Mouse (Mus musculus) embryonic facial prominence, embryonic 15.5 days (tissue): ENCODE data around the gene Wdr72. TPM values are rescaled to one million over a fixed set of nuclear protein-coding genes. Genes with fewer than 3 reads are reported as not detected.

Experiments
- ATAC-seq: fragments of 200-750 bp; cut with Nextera tagmentation; 2 replicates; pipeline ENCODE4 v1.8.0; 2017; ENCODE audit warnings: low read depth, moderate TSS enrichment; ENCODE audit not compliant: insufficient number of reproducible peaks, low FRiP score, low TSS enrichment
- H3K27ac ChIP-seq: fragments of 300-500 bp; sonication (generic); replicated peaks from 2 replicates; pipeline ENCODE4 v1.5.1; 2015; ENCODE audit warnings: mild to moderate bottlenecking, inconsistent platforms
- H3K27me3 ChIP-seq: fragments of 300-500 bp; sonication (generic); 2 replicates; pipeline ENCODE4 v1.6.1; 2015; ENCODE audit warnings: inconsistent platforms
- H3K36me3 ChIP-seq: fragments of 300-500 bp; sonication (generic); 2 replicates; pipeline ENCODE4 v1.6.1; 2015; ENCODE audit warnings: mild to moderate bottlenecking, inconsistent platforms
- H3K4me1 ChIP-seq: fragments of 300-500 bp; sonication (generic); 2 replicates; pipeline ENCODE4 v1.6.1; 2015; ENCODE audit warnings: inconsistent platforms
- H3K4me2 ChIP-seq: fragments of 300-500 bp; sonication (generic); replicated peaks from 2 replicates; pipeline ENCODE4 v1.6.1; 2015; ENCODE audit warnings: mild to moderate bottlenecking, inconsistent platforms
- H3K4me3 ChIP-seq: fragments of 300-500 bp; sonication (generic); replicated peaks from 2 replicates; pipeline ENCODE4 v1.5.1; 2015; ENCODE audit warnings: mild to moderate bottlenecking, inconsistent platforms
- H3K9ac ChIP-seq: fragments of 300-500 bp; sonication (generic); 2 replicates; pipeline ENCODE4 v1.6.1; 2015; ENCODE audit warnings: inconsistent platforms
- H3K9me3 ChIP-seq: fragments of 300-500 bp; sonication (generic); replicated peaks from 2 replicates; pipeline ENCODE4 v1.6.1; 2016; ENCODE audit warnings: inconsistent platforms
- WGBS: fragments of 180-500 bp; shearing (Covaris S2); methylation state at CpG from one replicate; pipeline ENCODE4 v1.1.7; 2015; 5-methylcytosine and 5-hydroxymethylcytosine counted together
- polyA plus RNA-seq: library from polyadenylated mRNA; unstranded; fragments of >200 nt; fragmentation: Nextera tagmentation; extraction: Ambion mirVana; gene quantifications from 2 replicates; pipeline ENCODE4 v1.2.1, GENCODE M21; 2015

The Wdr72 gene
- polyA plus RNA-seq, 1 experiment from 2014 or later: 1.3 TPM

DNA sequence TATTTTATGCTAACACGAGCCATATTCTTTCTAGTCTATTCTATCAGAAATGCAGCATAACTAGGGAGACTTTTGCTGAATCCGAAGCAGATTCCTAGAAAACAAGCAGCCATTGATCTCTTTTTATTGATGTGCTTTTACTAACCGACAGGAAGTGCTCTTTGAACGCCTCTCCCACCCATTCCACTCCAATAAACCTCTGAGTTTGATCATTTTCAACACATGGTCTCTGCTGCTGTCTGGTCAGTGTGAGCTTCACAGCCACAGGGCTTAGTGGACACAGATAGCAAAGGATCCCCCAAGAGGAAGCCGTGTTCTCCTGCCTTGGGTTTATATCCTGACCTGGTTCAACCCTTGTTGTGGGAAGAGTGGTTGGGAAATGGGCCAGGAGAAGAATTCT, 218.7 kb downstream of the Wdr72 start:
- 70% methylated on average over 5 of the region's 5 CpGs for WGBS
- no peak for ATAC-seq
- Histone ChIP-seq H3K4me3 (no peak overlapping the region), H3K9ac (no peak overlapping the region), H3K9me3 (no peaks in the 10 kb centered on the region), H3K27me3 (no peaks in the 10 kb centered on the region), H3K4me1 (no peaks in the 10 kb centered on the region), H3K27ac (no peak overlapping the region), H3K4me2 (no peak overlapping the region), H3K36me3 (no peaks in the 10 kb centered on the region)

DNA sequence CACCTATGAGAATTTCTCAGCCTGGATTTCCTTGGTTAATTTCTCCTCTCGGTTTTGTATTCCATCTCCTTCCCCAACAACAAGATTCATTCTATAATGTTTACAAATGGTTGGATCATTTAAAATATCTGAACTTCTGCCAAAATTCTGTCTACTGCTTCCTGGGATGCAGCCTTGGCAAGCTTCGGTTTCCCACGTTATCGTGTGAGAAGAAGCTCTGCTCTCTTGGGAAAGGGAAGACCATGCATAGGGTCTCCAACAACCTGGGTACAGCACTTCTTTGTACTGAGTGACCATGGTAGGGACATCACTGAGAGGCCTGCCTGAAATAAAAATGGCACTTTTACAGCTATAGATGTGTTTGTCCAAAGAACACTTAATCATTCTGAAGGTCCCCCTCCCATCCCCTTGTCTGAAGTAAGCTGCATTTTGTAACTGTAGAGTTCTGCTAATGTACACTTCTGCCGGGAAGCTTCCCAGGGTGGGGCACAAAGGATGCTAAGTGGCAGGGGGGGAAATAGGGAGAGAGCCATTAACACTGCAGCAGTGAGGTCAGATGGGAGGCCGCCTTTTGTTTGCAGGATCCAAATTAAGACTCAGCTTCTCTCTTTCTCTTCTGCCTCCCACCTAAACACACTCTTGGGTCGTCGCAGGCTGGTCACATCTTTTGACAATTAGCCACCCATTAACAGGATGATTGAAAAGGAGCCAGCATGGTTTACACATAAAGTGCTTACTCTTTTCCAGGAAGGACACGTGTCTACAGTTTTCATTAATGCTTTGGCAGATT, 220.7 kb downstream of the Wdr72 start:
- no peak for ATAC-seq

DNA sequence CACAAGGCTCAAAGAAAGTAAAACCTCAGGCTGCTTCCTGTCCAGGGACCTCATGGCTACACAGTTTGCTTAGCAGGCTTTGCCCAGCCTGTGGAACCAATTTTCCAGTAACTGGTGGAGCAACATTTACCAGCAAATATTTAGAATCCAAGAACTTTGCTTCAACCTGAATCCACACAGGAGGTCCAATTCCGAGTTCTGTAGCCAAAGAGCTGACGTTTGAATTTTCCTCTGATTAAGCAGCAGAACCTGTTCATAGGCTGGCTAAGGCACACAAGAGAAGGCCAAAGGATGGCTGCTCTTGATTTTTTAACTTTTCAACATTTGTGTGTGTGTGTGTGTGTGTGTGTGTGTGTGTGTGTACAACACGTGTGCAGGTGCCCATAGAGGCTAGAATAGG, 222.2 kb downstream of the Wdr72 start:
- no peak overlapping the region for H3K4me2 ChIP-seq
- H3K9me3 ChIP-seq: no peaks in the 10 kb centered on the region
- no peak overlapping the region for H3K4me3 ChIP-seq
- no peak overlapping the region for H3K27ac ChIP-seq
- no peak for ATAC-seq
- no peaks in the 10 kb centered on the region for H3K36me3 ChIP-seq
- WGBS: 70% methylated on average over 3 of the region's 3 CpGs
- H3K9ac ChIP-seq: no peak overlapping the region
- H3K27me3 ChIP-seq: no peaks in the 10 kb centered on the region
- no peaks in the 10 kb centered on the region for H3K4me1 ChIP-seq

More for the DNA sequence above, 220.7 kb downstream of the Wdr72 start:
- H3K4me2 ChIP-seq: no peak overlapping the region
- WGBS: 43% methylated on average over 9 of the region's 9 CpGs
- no peaks in the 10 kb centered on the region for H3K4me1 ChIP-seq
- no peaks in the 10 kb centered on the region for H3K9me3 ChIP-seq
- H3K27ac ChIP-seq: no peak overlapping the region
- H3K27me3 ChIP-seq: no peaks in the 10 kb centered on the region
- no peak overlapping the region for H3K4me3 ChIP-seq
- no peak overlapping the region for H3K9ac ChIP-seq
- no peaks in the 10 kb centered on the region for H3K36me3 ChIP-seq

Other genes with a start within 250 kb of the Wdr72 start
- 0.37 and 0.43 TPM in 2 replicates for gene Unc13c, start 141.4 kb upstream of the Wdr72 start, polyA plus RNA-seq